ENCODE assay signal across 9 mouse cellular contexts in the genomic region with DNA sequence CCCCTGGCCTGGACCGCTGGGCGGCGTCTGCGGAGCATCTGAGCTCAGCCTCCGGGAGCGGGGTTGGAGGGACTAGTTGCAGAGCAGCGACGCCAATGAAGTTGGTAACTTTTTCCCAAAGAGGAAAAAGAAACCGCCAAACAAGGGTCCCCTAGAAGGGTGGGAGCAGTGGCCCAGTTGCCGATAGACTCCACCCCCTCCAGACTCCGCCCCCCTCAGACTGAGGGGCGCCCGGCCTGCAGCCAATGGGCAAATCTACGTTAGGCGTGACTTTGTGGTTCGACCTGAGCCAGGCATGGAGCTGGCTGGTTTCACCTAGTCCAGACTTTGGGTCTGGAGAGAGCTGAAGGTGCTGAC.
DNase-seq lines count a peak whose midpoint lies in the region; ATAC-seq and TF ChIP-seq lines count a peak whose summit lies in the region.
"Had no signal": no experiment of that assay in that cellular context is flagged by ENCODE, and none has a peak within 500 bp of the region (broad histone marks: within the 10 kb centered on the region; RNA-seq: fewer than 3 reads in every experiment).

No protein-coding gene starts in this region.

- peaks cover 7% of the 10 kb centered on the region; the same call in 1 of the 2 replicates for H3K4me1 ChIP-seq in kidney, adult 2 months (ENCODE audit: control insufficient read depth, insufficient read depth, low read length)
- 0 out of 2 replicates have a peak, but pooled peaks cover 3% of the 10 kb centered on the region for H3K4me1 ChIP-seq in hindbrain, embryonic 11.5 days (replicated peaks; ENCODE audit: control insufficient read depth, insufficient read depth, low read length)
- peaks cover 18% of the 10 kb centered on the region; the same call in 1 of the 2 replicates for H3K4me1 ChIP-seq in liver, embryonic 15.5 days (replicated peaks)

- 5% methylated on average over 16 of the region's 16 CpGs for WGBS in kidney, adult 2 months
- WGBS in hindbrain, embryonic 11.5 days, result under 1% methylated on average over 16 of the region's 16 CpGs
- WGBS in liver, embryonic 15.5 days (ENCODE audit: insufficient replicate concordance), result 2% methylated on average over 16 of the region's 16 CpGs

- peak; percentile 83 for ATAC-seq in hindbrain, embryonic 11.5 days (ENCODE audit: low FRiP score)
- peak; percentile 47 for ATAC-seq in liver, embryonic 15.5 days (ENCODE audit: insufficient read depth)

- peak; percentile 1 for DNase-seq in kidney, adult 2 months
- no peak for DNase-seq in kidney, postnatal 25 days
- peak; percentile 81 for DNase-seq in embryo, embryonic 10 days (ENCODE audit: low spot score)
- peak; percentile 77 for DNase-seq in hindbrain, embryonic 11.5 days (ENCODE audit: low spot score)
- peak; percentile 44 for DNase-seq in ovary, postnatal 36 days (ENCODE audit: low spot score)
- no peak for DNase-seq in left cerebral cortex, adult 8-10 months (ENCODE audit: low spot score in 2 of 2)
- DNase-seq in right cerebral cortex, adult 18-20 months, result no peak

- TF ChIP-seq POLR2A in kidney, adult 2 months (IDR thresholded peaks at IDR 0.05; ENCODE audit: low read depth, low read length), result no peak

- H3K4me2 ChIP-seq in hindbrain, embryonic 11.5 days (replicated peaks; ENCODE audit: low read depth, low read length), result peak overlapping the region; percentile 98
- H3K4me2 ChIP-seq in liver, embryonic 15.5 days, result peak overlapping the region; percentile 78

- peak overlapping the region; percentile 28; the same call in 1 of the 2 replicates for H3K4me3 ChIP-seq in kidney, adult 2 months (ENCODE audit: insufficient read depth, low read depth, low read length)
- peak overlapping the region; percentile 52 for H3K4me3 ChIP-seq in hindbrain, embryonic 11.5 days (ENCODE audit: low read depth, low read length)
- H3K4me3 ChIP-seq in liver, embryonic 15.5 days (replicated peaks), result peak overlapping the region; percentile 48
- H3K4me3 ChIP-seq: myocyte had no signal

- no peak overlapping the region for H3K27ac ChIP-seq in kidney, adult 2 months (ENCODE audit: insufficient read depth, low read depth, low read length)
- H3K27ac ChIP-seq in hindbrain, embryonic 11.5 days (ENCODE audit: low read depth, low read length), result peak overlapping the region; percentile 58; the same call in 1 of the 2 replicates
- no peak overlapping the region for H3K27ac ChIP-seq in liver, embryonic 15.5 days (replicated peaks)

- no peak for TF ChIP-seq CTCF in kidney, adult 2 months (conservative IDR thresholded peaks at IDR 0.05; ENCODE audit: insufficient read depth, insufficient read length, low read depth, low read length)

- H3K27me3 ChIP-seq in kidney, adult 2 months (replicated peaks; ENCODE audit: control insufficient read depth, insufficient read depth, low read length), result peaks cover 3% of the 10 kb centered on the region; the same call in 1 of the 2 replicates
- H3K27me3 ChIP-seq in hindbrain, embryonic 11.5 days (ENCODE audit: control insufficient read depth, insufficient read depth, low read length), result no peaks in the 10 kb centered on the region
- peaks cover 29% of the 10 kb centered on the region for H3K27me3 ChIP-seq in liver, embryonic 15.5 days

- H3K9me3 ChIP-seq in hindbrain, embryonic 11.5 days (ENCODE audit: control insufficient read depth, low read length), result no peaks in the 10 kb centered on the region
- no peaks in the 10 kb centered on the region for H3K9me3 ChIP-seq in liver, embryonic 15.5 days (replicated peaks)

- H3K9ac ChIP-seq in hindbrain, embryonic 11.5 days (ENCODE audit: low read depth, low read length), result peak overlapping the region; percentile 67
- H3K9ac ChIP-seq in liver, embryonic 15.5 days, result no peak overlapping the region

- H3K36me3 ChIP-seq in kidney, adult 2 months (ENCODE audit: control insufficient read depth, insufficient read depth, low read length), result no peaks in the 10 kb centered on the region
- H3K36me3 ChIP-seq in hindbrain, embryonic 11.5 days (ENCODE audit: control insufficient read depth, insufficient read depth, low read length), result no peaks in the 10 kb centered on the region
- H3K36me3 ChIP-seq in liver, embryonic 15.5 days (replicated peaks), result no peaks in the 10 kb centered on the region

Comparison
In these comparisons a context has a peak if more than half of its experiments do, and no peak if none do; other contexts are left out.
1. DNase-seq: peak in kidney, adult 2 months (single experiment), embryo, embryonic 10 days (single experiment), hindbrain, embryonic 11.5 days (single experiment) and ovary, postnatal 36 days (single experiment); none in kidney, postnatal 25 days (0 of 2), left cerebral cortex, adult 8-10 months (0 of 2) and right cerebral cortex, adult 18-20 months (single experiment).
2. Peak in every context shown above with its lines, with median percentiles within 50 percentile points of each other: H3K4me3 ChIP-seq.